Mouse (Mus musculus) bone marrow macrophage, adult 2 months (primary cell): ENCODE results near the gene Morn3. TPM values are rescaled to one million over a fixed set of nuclear protein-coding genes. Genes with fewer than 3 reads are reported as not detected.
A peak's percentile ranks its signal among the peaks of the same experiment; 100 is the strongest.

Source experiments
- H3K27ac ChIP-seq: 2 replicates; pipeline ENCODE4 v1.5.1; 2012; ENCODE audit warnings: low read depth, low read length; ENCODE audit not compliant: insufficient read depth
- H3K4me1 ChIP-seq: 2 replicates; pipeline ENCODE4 v1.6.1; 2012; ENCODE audit warnings: low read length; ENCODE audit not compliant: control insufficient read depth, insufficient read depth
- H3K4me3 ChIP-seq: 2 replicates; pipeline ENCODE4 v1.5.1; 2012; ENCODE audit warnings: mild to moderate bottlenecking, low read length, moderate library complexity; ENCODE audit not compliant: insufficient read depth
- CTCF ChIP-seq: IDR thresholded peaks from 2 replicates; pipeline ENCODE4 v1.5.1; 2012; ENCODE audit warnings: low read depth, mild to moderate bottlenecking, low read length, moderate library complexity
- POLR2A ChIP-seq: IDR thresholded peaks from 2 replicates; pipeline ENCODE4 v1.6.1; 2012; ENCODE audit warnings: mild to moderate bottlenecking, low read depth, low read length, borderline replicate concordance
- polyA plus RNA-seq: library from polyadenylated mRNA; stranded (reverse); fragments of >200 nt; gene quantifications from 2 replicates; pipeline ENCODE4 v1.2.4, GENCODE M21; 2012; ENCODE audit not compliant: missing spikeins, insufficient read depth, insufficient read length

Gene Morn3
- polyA plus RNA-seq, 1 experiment: not detected

- Histone ChIP-seq H3K27ac (peak overlapping the region; percentile 87), H3K4me1 (peaks cover 46% of the 10 kb centered on the region), H3K4me3 (no peak overlapping the region)
- TF ChIP-seq POLR2A: no peak
Observed at GRCm38 (mm10) chr5:123026414-123026813, 20.4 kb downstream of the Morn3 start.

DNA sequence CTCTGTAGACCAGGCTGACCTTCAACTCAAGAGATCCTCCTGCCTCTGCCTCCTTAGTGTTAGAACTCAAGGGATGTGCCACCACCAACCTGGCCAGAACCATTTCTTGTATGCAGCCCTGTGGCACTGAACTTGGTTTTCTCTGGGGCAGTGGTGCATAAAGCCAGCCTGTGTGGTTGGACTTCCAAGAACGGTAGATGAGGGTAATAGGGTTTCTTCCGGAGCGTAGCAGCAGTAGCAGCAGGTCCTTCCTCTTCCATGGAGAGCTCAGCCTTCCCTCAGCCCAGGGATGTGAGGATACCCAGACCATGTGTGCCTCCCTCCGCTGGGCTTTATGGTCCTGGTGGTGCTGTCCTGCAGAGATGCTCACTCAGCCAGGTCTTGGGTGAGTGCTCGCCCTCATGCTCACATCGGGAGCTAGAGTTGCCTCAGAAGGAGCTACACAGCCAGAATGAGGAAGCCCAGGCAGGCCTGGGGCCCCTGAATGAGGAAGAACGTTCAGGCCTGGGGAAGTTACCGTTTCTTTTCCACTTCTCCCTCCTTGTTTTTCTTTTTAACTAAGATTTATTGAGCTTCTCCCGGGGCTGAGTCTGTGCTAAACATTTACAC, 21.7 kb downstream of the Morn3 start:
- TF ChIP-seq CTCF: no peak
- TF ChIP-seq POLR2A: no peak
- peak overlapping the region; percentile 96 for H3K27ac ChIP-seq
- H3K4me1 ChIP-seq: peaks cover 50% of the 10 kb centered on the region
- H3K4me3 ChIP-seq: peak overlapping the region; percentile 37

- Histone ChIP-seq H3K4me3 (no peak overlapping the region), H3K4me1 (peaks cover 55% of the 10 kb centered on the region), H3K27ac (peak overlapping the region; percentile 96)
- TF ChIP-seq POLR2A (no peak), CTCF (no peak)
Observed at GRCm38 (mm10) chr5:123024312-123024711, 22.5 kb downstream of the Morn3 start.

GRCm38 (mm10) chr5:123023049-123023448, 23.8 kb downstream of the Morn3 start:
- H3K4me3 ChIP-seq: no peak overlapping the region
- TF ChIP-seq POLR2A (no peak), CTCF (no peak)
- peak overlapping the region; percentile 19 for H3K27ac ChIP-seq
- peaks cover 67% of the 10 kb centered on the region for H3K4me1 ChIP-seq

DNA sequence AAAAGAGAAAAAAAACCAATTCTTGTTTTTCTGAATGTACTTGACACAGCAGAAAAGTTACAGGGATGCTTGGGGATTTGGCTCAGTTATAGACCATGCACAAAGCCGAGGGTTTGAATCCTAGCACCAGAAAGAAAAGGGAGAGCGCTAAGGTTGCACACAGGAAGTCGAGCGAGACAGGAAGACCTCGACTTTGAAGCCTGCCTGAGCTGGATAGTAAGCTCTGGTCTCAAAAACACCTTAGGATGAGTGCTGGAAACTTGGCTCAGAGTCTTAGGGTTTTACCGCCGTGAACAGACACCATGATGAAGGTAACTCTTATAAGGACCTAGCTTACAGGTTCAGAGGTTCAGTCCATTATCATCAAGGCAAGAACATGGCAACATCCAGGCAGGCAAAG, 25.4 kb downstream of the Morn3 start:
- H3K4me3 ChIP-seq: no peak overlapping the region
- TF ChIP-seq POLR2A (no peak), CTCF (no peak)
- peaks cover 66% of the 10 kb centered on the region for H3K4me1 ChIP-seq
- no peak overlapping the region for H3K27ac ChIP-seq

DNA sequence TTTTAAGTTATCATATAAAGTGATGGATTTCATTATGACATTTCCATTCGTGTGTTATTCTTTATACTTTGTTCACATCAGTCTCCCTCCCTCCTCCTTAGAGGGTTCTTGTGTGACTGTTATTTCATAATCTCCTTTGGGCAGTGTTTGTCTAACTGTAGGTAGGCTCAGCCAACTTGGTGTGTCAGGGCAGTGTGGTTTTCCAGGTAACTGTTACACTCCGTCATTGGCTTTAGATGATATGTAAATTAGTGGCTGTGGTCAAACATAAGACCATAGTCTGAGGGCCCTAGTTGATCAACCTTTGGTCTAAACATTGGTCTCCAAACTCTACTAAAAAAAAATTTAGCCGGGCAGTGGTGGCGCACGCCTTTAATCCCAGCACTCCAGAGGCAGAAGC, 26.4 kb downstream of the Morn3 start:
- Histone ChIP-seq H3K4me3 (no peak overlapping the region), H3K27ac (no peak overlapping the region), H3K4me1 (peaks cover 57% of the 10 kb centered on the region)
- TF ChIP-seq POLR2A (no peak), CTCF (no peak)

DNA sequence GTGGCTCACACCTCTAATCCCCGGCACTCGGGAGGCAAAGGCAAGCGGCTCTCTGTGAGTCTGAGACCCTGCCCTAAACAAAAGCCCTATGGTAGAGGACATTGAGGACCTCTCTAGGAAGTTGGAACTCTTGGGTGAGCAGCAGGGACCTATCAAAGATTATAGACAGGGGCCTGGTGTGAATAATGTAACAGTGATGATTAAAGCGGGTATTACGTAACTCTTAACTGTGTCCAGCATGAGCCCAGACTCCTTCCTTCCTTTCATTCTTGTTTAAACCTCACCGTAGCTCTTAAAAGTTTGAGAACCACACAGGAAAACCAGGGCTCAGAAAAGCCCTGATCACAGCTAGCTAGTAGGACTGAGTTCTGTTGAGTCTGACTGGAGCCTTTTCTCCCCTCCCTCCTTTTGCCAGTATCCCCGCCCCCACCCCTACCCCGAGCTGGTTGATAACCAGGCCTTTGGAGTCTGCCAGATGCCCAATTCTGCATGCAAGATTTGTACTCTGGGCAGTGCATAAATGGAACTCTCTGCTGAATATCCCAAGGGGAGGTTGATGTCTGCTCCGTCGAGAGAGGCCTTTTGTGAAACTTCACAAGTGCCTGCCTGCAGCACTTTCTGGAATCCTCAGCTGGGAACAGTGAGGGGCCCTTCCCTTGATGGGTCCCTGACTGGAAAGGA, 27.3 kb downstream of the Morn3 start:
- TF ChIP-seq CTCF (no peak), POLR2A (0 out of 2 replicates have a peak, but pooled peaks have one; percentile 31)
- Histone ChIP-seq H3K27ac (peak overlapping the region; percentile 48), H3K4me3 (peak overlapping the region; percentile 26), H3K4me1 (peaks cover 52% of the 10 kb centered on the region)

DNA sequence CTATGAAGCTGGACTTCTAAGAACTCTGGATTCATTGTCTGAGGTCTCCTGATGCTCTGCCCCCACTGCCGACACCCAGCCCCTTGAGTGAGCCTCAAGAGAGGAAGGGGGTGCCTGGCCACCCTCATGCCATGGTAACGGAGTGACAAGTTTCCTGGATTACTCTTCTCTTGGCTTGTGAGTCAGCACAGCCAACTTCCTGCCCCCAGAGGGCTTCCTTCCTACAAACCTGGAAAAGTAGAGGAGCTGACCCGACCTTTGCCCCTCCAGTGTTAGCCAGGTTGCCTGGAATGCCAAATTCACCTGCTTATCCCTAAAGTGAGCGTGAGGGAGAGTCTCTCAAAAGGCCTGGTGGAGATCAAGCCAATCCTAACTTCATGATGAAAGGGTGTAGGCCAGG, 29.3 kb downstream of the Morn3 start:
- no peak overlapping the region; the same call in 1 of the 2 replicates for H3K27ac ChIP-seq
- peaks cover 48% of the 10 kb centered on the region for H3K4me1 ChIP-seq
- H3K4me3 ChIP-seq: peak overlapping the region; percentile 9; the same call in 1 of the 2 replicates
- no peak for TF ChIP-seq POLR2A
- no peak for TF ChIP-seq CTCF

DNA sequence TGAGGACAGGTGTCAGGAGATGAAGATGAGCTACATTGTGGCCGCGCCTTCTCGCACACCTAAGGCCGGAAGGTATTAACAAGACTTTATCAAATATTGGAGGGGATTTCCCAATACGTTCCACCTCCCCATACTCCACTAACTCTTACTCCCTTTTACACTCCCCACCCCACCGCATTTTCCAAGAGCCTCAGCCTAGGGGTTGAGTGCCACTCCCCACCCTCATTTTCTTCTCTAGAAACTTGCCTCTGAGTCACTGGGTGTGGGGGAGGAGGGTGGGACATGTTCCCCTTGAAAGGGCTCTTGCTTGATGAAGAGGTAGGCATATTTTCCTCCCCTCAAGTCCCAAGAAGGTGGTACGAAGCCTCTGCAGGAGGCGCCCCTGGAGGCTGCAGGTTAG, 30.9 kb downstream of the Morn3 start:
- Histone ChIP-seq H3K27ac (peak overlapping the region; percentile 92), H3K4me3 (peak overlapping the region; percentile 94), H3K4me1 (peaks cover 42% of the 10 kb centered on the region)
- no peak for TF ChIP-seq POLR2A
- TF ChIP-seq CTCF: no peak

GRCm38 (mm10) chr5:123014753-123015701, 31.8 kb downstream of the Morn3 start, which contains the start of gene Orai1:
TSS of gene Orai1 (plus strand) at chr5:123015074.
- TF ChIP-seq POLR2A (peak; percentile 48; the same call in 1 of the 2 replicates), CTCF (no peak)
- H3K27ac ChIP-seq: peak within 1 kb of the TSS; percentile 96
- H3K4me1 ChIP-seq: peaks cover 44% of the 10 kb centered on the region
- peak within 1 kb of the TSS; percentile 94 for H3K4me3 ChIP-seq
